Mouse (Mus musculus) neural tube, embryonic 14.5 days (tissue): ENCODE data around the gene Gtf2i. TPM values are rescaled to one million over a fixed set of nuclear protein-coding genes. Genes with fewer than 3 reads are reported as not detected.
"Not testable (repeated sequence)": the region's sequence is repeated elsewhere in the genome, so short reads cannot be mapped to it uniquely, and the experiment has no call there.

Source experiments
- ATAC-seq: fragments of 200-750 bp; cut with Nextera tagmentation; 2 replicates; pipeline ENCODE4 v1.8.0; 2017; ENCODE audit warnings: low read depth, mild to moderate bottlenecking, moderate TSS enrichment, moderate library complexity
- H3K27ac ChIP-seq: fragments of 300-500 bp; sonication (generic); 2 replicates; pipeline ENCODE4 v1.5.1; 2014; ENCODE audit warnings: low read depth, mild to moderate bottlenecking, control low read depth, low read length, moderate library complexity, mixed read lengths
- H3K27me3 ChIP-seq: fragments of 300-500 bp; sonication (generic); 2 replicates; pipeline ENCODE4 v1.6.1; 2014; ENCODE audit warnings: low read length; ENCODE audit not compliant: control insufficient read depth, insufficient read depth
- H3K36me3 ChIP-seq: fragments of 300-500 bp; sonication (generic); 2 replicates; pipeline ENCODE4 v1.6.1; 2014; ENCODE audit warnings: low read length, mixed read lengths; ENCODE audit not compliant: control insufficient read depth, insufficient read depth
- H3K4me1 ChIP-seq: fragments of 300-500 bp; sonication (generic); 2 replicates; pipeline ENCODE4 v1.6.1; 2014; ENCODE audit warnings: low read length; ENCODE audit not compliant: control insufficient read depth, insufficient read depth
- H3K4me2 ChIP-seq: fragments of 300-500 bp; sonication (generic); 2 replicates; pipeline ENCODE4 v1.6.1; 2014; ENCODE audit warnings: mild to moderate bottlenecking, low read depth, low read length, control low read depth
- H3K4me3 ChIP-seq: fragments of 300-500 bp; sonication (generic); 2 replicates; pipeline ENCODE4 v1.5.1; 2014; ENCODE audit warnings: low read depth, low read length, control low read depth, mixed read lengths
- H3K9ac ChIP-seq: fragments of 300-500 bp; sonication (generic); replicated peaks from 2 replicates; pipeline ENCODE4 v1.6.1; 2014; ENCODE audit warnings: low read depth, mild to moderate bottlenecking, control low read depth, low read length, mixed read lengths
- H3K9me3 ChIP-seq: fragments of 300-500 bp; sonication (generic); 2 replicates; pipeline ENCODE4 v1.6.1; 2016; ENCODE audit warnings: low read length; ENCODE audit not compliant: control insufficient read depth
- WGBS: fragments of 180-500 bp; shearing (Covaris S2); extraction: QIAGEN DNeasy Blood & Tissue Kit; methylation state at CpG from one replicate; pipeline ENCODE4 v1.1.7; 2014; 5-methylcytosine and 5-hydroxymethylcytosine counted together
- polyA plus RNA-seq: library from polyadenylated mRNA; unstranded; fragments of >200 nt; fragmentation: Nextera tagmentation; extraction: Ambion mirVana; gene quantifications from 2 replicates; pipeline ENCODE4 v1.2.1, GENCODE M21; 2014

The Gtf2i gene
- polyA plus RNA-seq, 1 experiment from 2014 or later, result 111 TPM

DNA sequence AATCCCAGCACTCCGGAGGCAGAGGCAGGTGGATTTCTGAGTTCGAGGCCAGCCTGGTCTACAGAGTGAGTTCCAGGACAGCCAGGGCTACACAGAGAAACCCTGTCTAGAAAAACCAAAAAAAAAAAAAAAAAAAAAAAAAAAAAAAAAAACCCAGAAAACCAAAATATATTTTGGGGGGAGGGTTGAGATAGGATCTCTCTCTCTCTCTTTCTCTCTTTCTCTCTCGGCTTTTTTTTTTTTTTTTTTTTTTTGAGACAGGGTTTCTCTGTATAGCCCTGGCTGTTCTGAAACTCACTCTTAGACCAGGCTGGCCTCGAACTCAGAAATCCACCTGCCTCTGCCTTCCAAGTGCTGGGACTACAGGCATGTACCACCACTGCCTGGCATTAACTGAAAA is 29.0 kb upstream of the Gtf2i start:
- ATAC-seq, H3K9me3 ChIP-seq, H3K27ac ChIP-seq, H3K4me3 ChIP-seq, H3K36me3 ChIP-seq, H3K4me1 ChIP-seq, H3K27me3 ChIP-seq, H3K4me2 ChIP-seq, H3K9ac ChIP-seq: not testable (repeated sequence)
- WGBS, result 91% methylated on average over 4 of the region's 4 CpGs

DNA sequence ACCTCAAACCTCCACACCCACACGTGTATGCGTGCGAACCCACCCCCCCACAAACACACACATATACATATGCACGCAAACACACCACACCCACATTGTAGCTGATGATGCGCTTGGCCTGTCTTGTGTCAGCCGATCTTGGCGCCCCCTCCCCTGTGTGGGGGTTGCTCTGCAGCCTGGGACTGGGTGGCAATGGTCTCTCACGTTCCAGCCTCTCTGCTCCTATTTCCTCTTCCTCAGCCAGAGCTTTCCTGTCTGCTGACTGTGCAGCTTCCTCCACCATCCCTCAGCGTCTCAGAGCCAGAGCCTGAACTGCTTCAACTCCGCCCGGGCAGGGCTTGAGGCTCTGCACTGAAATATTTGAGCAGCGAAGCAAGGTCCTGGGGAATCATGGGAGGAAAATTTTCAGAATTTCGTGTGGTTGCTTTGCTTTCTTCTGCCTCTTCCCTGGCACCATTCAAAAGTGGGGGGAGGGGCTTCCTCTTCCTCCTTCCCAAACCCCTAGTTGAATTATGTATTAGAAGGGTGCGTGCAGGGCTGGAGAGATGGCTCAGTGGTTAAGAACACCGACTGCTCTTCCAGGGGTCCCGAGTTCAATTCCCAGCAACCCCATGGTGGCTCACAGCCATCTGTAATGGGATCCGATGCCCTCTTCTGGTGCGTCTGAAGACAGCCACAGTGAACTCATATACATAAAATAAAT is 28.1 kb upstream of the Gtf2i start:
- no peak for ATAC-seq
- 86% methylated on average over 17 of the region's 18 CpGs for WGBS

DNA sequence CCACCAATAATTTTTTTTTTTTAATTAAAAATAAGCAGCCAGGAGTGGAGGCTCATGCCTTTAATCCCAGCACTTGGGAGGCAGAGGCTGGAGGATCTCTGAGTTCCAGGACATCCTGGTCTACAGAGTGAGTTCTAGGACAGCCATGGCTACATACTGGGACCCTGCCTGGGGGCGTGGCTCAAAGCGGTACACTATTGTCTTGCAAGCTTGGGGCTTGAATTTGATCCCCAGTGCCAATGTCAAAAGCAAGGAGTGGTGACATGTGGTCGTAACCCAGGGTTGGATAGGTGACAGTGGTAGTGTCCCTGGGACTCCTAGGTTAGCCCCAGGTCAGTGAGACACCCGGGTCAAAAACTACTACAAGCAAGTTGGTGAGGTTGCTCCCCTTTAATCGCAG is 27.2 kb upstream of the Gtf2i start:
- no peak overlapping the region for H3K9ac ChIP-seq
- 95% methylated on average over 5 of the region's 5 CpGs for WGBS
- H3K36me3 ChIP-seq, result no peaks in the 10 kb centered on the region
- no peak overlapping the region for H3K4me3 ChIP-seq
- H3K27ac ChIP-seq, result no peak overlapping the region
- H3K9me3 ChIP-seq, result no peaks in the 10 kb centered on the region
- H3K27me3 ChIP-seq, result no peaks in the 10 kb centered on the region
- no peaks in the 10 kb centered on the region for H3K4me1 ChIP-seq
- H3K4me2 ChIP-seq, result no peak overlapping the region
- no peak for ATAC-seq

More for the DNA sequence above, 28.1 kb upstream of the Gtf2i start:
- Histone ChIP-seq H3K9me3 (no peaks in the 10 kb centered on the region), H3K4me2 (no peak overlapping the region), H3K27me3 (no peaks in the 10 kb centered on the region), H3K36me3 (no peaks in the 10 kb centered on the region), H3K4me1 (no peaks in the 10 kb centered on the region), H3K9ac (no peak overlapping the region), H3K27ac (no peak overlapping the region), H3K4me3 (no peak overlapping the region)

GRCm38 (mm10) chr5:134341321-134341720 is 26.8 kb upstream of the Gtf2i start:
- no peak overlapping the region for H3K9ac ChIP-seq
- H3K27ac ChIP-seq, result no peak overlapping the region
- ATAC-seq, result no peak
- H3K9me3 ChIP-seq, result no peaks in the 10 kb centered on the region
- no peaks in the 10 kb centered on the region for H3K27me3 ChIP-seq
- no peak overlapping the region for H3K4me2 ChIP-seq
- no peaks in the 10 kb centered on the region for H3K4me1 ChIP-seq
- 73% methylated on average over 10 of the region's 10 CpGs for WGBS
- no peaks in the 10 kb centered on the region for H3K36me3 ChIP-seq
- H3K4me3 ChIP-seq, result no peak overlapping the region

- no peaks in the 10 kb centered on the region for H3K4me1 ChIP-seq
- H3K9me3 ChIP-seq, result no peaks in the 10 kb centered on the region
- H3K4me2 ChIP-seq, result no peak overlapping the region
- no peak overlapping the region for H3K27ac ChIP-seq
- ATAC-seq, result no peak
- no peak overlapping the region for H3K4me3 ChIP-seq
- H3K27me3 ChIP-seq, result no peaks in the 10 kb centered on the region
- no peak overlapping the region for H3K9ac ChIP-seq
- 16% methylated on average over 6 of the region's 6 CpGs for WGBS
- no peaks in the 10 kb centered on the region for H3K36me3 ChIP-seq
Measured at GRCm38 (mm10) chr5:134340101-134340522, 25.6 kb upstream of the Gtf2i start.

DNA sequence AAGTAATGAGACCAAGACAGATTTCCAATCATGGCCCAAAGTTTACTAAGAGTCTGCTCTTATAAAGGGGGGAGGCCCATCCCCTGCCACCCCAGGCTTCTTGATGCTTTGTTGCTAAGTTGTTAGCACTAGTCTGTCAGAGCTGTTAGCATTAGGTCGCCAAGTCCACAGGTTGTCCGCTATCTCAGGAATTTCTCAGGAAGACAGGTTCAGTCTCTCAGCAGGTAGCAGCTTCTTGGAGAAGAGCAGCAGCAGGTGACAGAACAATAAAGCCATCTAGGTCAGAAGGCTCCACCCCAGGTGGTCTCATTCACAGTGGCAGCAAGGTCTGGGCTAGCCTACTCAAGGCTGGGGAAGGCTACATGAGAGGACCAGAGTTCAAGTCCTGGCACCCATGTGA is 22.5 kb upstream of the Gtf2i start:
- H3K4me3 ChIP-seq, H3K36me3 ChIP-seq, H3K27ac ChIP-seq, H3K4me2 ChIP-seq, ATAC-seq, H3K9ac ChIP-seq, H3K27me3 ChIP-seq, H3K9me3 ChIP-seq, H3K4me1 ChIP-seq: not testable (repeated sequence)
- 65% methylated on average over 2 of the region's 2 CpGs for WGBS

GRCm38 (mm10) chr5:134332743-134333142 is 18.2 kb upstream of the Gtf2i start:
- Histone ChIP-seq H3K9me3 (no peaks in the 10 kb centered on the region), H3K4me2 (no peak overlapping the region), H3K4me1 (no peaks in the 10 kb centered on the region), H3K27me3 (no peaks in the 10 kb centered on the region), H3K9ac (no peak overlapping the region), H3K36me3 (no peaks in the 10 kb centered on the region), H3K4me3 (no peak overlapping the region), H3K27ac (no peak overlapping the region)
- ATAC-seq, result no peak
- 27% methylated on average over 8 of the region's 8 CpGs for WGBS

DNA sequence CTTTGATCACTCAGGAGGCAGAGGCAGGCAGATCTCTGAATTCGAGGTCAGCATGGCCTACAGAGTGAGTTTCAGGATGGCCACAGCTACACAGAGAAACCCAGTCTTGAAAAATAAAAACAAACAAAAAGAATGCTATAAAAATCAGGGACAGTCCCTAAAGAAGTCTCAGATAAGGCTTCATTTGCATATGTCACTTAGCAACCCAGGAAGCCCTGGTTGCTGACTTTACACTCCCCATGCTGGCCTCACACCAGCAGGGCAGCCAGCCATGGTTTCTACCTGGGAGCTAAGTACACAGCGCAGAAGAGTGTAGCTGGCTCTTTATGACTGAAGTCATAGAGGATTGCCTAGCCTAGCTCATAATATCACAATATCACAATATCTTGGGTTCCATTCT is 15.5 kb upstream of the Gtf2i start:
- WGBS, result 93% methylated on average over 2 of the region's 2 CpGs

GRCm38 (mm10) chr5:134329311-134329710 is 14.8 kb upstream of the Gtf2i start:
- H3K27me3 ChIP-seq, result no peaks in the 10 kb centered on the region
- H3K9ac ChIP-seq, result no peak overlapping the region
- no peaks in the 10 kb centered on the region for H3K9me3 ChIP-seq
- no peak for ATAC-seq
- 18% methylated on average over 4 of the region's 4 CpGs for WGBS
- H3K4me3 ChIP-seq, result no peak overlapping the region
- no peaks in the 10 kb centered on the region for H3K36me3 ChIP-seq
- H3K4me1 ChIP-seq, result no peaks in the 10 kb centered on the region
- no peak overlapping the region for H3K4me2 ChIP-seq
- H3K27ac ChIP-seq, result no peak overlapping the region

More for the DNA sequence above, 15.5 kb upstream of the Gtf2i start:
- H3K4me3 ChIP-seq, result no peak overlapping the region
- no peak overlapping the region for H3K4me2 ChIP-seq
- no peak overlapping the region for H3K27ac ChIP-seq
- no peak overlapping the region for H3K9ac ChIP-seq
- H3K27me3 ChIP-seq, result no peaks in the 10 kb centered on the region
- no peaks in the 10 kb centered on the region for H3K4me1 ChIP-seq
- H3K9me3 ChIP-seq, result no peaks in the 10 kb centered on the region
- H3K36me3 ChIP-seq, result no peaks in the 10 kb centered on the region
- ATAC-seq, result no peak
